Comparison of ENCODE assay signal across 11 mouse cellular contexts in the genomic region with DNA sequence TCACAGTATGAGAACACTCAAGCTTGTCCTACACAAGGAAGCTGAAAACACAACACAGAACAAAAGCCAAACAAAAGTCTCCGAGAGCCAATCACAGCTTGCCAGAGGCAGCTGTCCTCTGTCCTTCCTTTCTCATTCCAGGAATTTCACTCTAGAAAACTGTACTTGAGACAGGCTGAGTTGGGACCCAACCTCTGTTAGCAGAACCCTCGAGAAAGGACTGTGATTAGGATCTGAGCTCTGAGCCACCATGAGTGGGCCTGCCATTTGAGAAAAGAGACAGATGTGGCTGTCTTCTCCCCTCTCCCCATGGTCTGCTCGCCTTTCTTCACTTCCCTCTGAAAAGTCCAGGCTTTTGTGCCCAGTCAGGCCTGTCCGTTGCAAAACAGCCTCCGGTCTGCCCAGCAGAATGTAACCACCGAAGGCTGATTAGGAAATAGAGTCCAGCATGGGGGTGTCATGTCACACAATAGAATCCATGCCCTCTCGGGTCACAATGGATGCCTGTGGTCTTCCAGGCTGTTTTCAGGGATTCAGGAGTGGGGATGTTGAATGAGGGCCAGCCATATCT. TPM values are rescaled to one million over a fixed set of nuclear protein-coding genes. Genes with fewer than 3 reads are reported as not detected.
DNase-seq lines count a peak whose midpoint lies in the region; ATAC-seq and TF ChIP-seq lines count a peak whose summit lies in the region.
"Had no signal": no experiment of that assay in that cellular context is flagged by ENCODE, and none has a peak within 500 bp of the region (broad histone marks: within the 10 kb centered on the region; RNA-seq: fewer than 3 reads in every experiment).

No protein-coding gene starts in this region.

- H3K27me3 ChIP-seq in kidney, adult 2 months (replicated peaks; ENCODE audit: control insufficient read depth, insufficient read depth, low read length) = no peaks in the 10 kb centered on the region
- no peaks in the 10 kb centered on the region for H3K27me3 ChIP-seq in embryonic facial prominence, embryonic 11.5 days (ENCODE audit: control insufficient read depth, insufficient read depth, low read length)
- H3K27me3 ChIP-seq: limb, embryonic 12.5 days had no signal

- H3K27ac ChIP-seq in kidney, adult 2 months (ENCODE audit: insufficient read depth, low read depth, low read length) = peak overlapping the region; percentile 53
- H3K27ac ChIP-seq in embryonic facial prominence, embryonic 11.5 days (replicated peaks; ENCODE audit: low read depth, low read length) = no peak overlapping the region
- no peak overlapping the region for H3K27ac ChIP-seq in layer of hippocampus, adult 2 months
- H3K27ac ChIP-seq: limb, embryonic 12.5 days had no signal

- peak; percentile 57 for DNase-seq in kidney, adult 2 months
- DNase-seq in kidney, postnatal 25 days = no peak
- DNase-seq in adipocyte (ENCODE audit: low spot score) = peak; percentile 80
- DNase-seq in embryonic facial prominence, embryonic 11.5 days (ENCODE audit: low spot score) = no peak
- DNase-seq in lung, postnatal 10 days = peak; percentile 60
- DNase-seq in layer of hippocampus, adult 2 months (ENCODE audit: low spot score in 2 of 2) = no peak
- DNase-seq in layer of hippocampus, adult 18-20 months (ENCODE audit: low spot score in 2 of 2) = no peak
- DNase-seq: cerebellum, postnatal 14 days; right cerebral cortex, postnatal 14 days; thymus, postnatal 25 days had no signal

- H3K4me2 ChIP-seq in embryonic facial prominence, embryonic 11.5 days (ENCODE audit: low read depth, low read length) = no peak overlapping the region
- H3K4me2 ChIP-seq: limb, embryonic 12.5 days had no signal

- no peak overlapping the region for H3K4me3 ChIP-seq in kidney, adult 2 months (ENCODE audit: insufficient read depth, low read depth, low read length)
- no peak overlapping the region for H3K4me3 ChIP-seq in embryonic facial prominence, embryonic 11.5 days (ENCODE audit: low read depth, low read length)
- no peak overlapping the region for H3K4me3 ChIP-seq in layer of hippocampus, adult 2 months
- H3K4me3 ChIP-seq: limb, embryonic 12.5 days had no signal

- no peak for TF ChIP-seq CTCF in kidney, adult 2 months (conservative IDR thresholded peaks at IDR 0.05; ENCODE audit: insufficient read depth, insufficient read length, low read depth, low read length)
- no peak for TF ChIP-seq CTCF in layer of hippocampus, adult 2 months (conservative IDR thresholded peaks at IDR 0.05)

- peak overlapping the region; percentile 22; the same call in 1 of the 2 replicates for H3K9ac ChIP-seq in embryonic facial prominence, embryonic 11.5 days (replicated peaks; ENCODE audit: low read length)
- H3K9ac ChIP-seq: limb, embryonic 12.5 days had no signal

- H3K36me3 ChIP-seq in kidney, adult 2 months (ENCODE audit: control insufficient read depth, insufficient read depth, low read length) = no peaks in the 10 kb centered on the region
- no peaks in the 10 kb centered on the region for H3K36me3 ChIP-seq in embryonic facial prominence, embryonic 11.5 days (replicated peaks; ENCODE audit: control insufficient read depth, insufficient read depth, low read depth, low read length)
- H3K36me3 ChIP-seq: limb, embryonic 12.5 days had no signal

- H3K9me3 ChIP-seq in embryonic facial prominence, embryonic 11.5 days (replicated peaks; ENCODE audit: control insufficient read depth, low read length) = no peaks in the 10 kb centered on the region
- H3K9me3 ChIP-seq: limb, embryonic 12.5 days had no signal

- peaks cover 14% of the 10 kb centered on the region for H3K4me1 ChIP-seq in kidney, adult 2 months (ENCODE audit: control insufficient read depth, insufficient read depth, low read length)
- H3K4me1 ChIP-seq in embryonic facial prominence, embryonic 11.5 days (ENCODE audit: control insufficient read depth, insufficient read depth, low read length) = no peaks in the 10 kb centered on the region

- 22% methylated on average over 7 of the region's 7 CpGs for WGBS in kidney, adult 2 months
- WGBS in embryonic facial prominence, embryonic 11.5 days = 49% methylated on average over 7 of the region's 7 CpGs

- ATAC-seq in embryonic facial prominence, embryonic 11.5 days (replicated peaks; ENCODE audit: insufficient number of reproducible peaks, low FRiP score, low TSS enrichment, low read depth) = no peak

- TF ChIP-seq POLR2A in kidney, adult 2 months (IDR thresholded peaks at IDR 0.05; ENCODE audit: low read depth, low read length) = no peak

RNA-seq across cellular contexts. Expression of gene Shroom3, which starts 24.8 kb away (rescaled TPM):
- 18.6 and 22.8 TPM in 2 replicates for polyA plus RNA-seq in kidney, adult 2 months (2012; rRNA removed)
- 2.2 and 4.5 TPM in 2 replicates for polyA plus RNA-seq in embryonic facial prominence, embryonic 11.5 days (2014; fragmentation: Nextera tagmentation; extraction: Ambion mirVana)
- 1 to 10 TPM; 2.0 to 2.3 TPM for total RNA-seq in layer of hippocampus, adult 2 months (2021)
- total RNA-seq in layer of hippocampus, adult 18-20 months (2021) = 1 to 10 TPM; 2.3 to 2.5 TPM

RNA-seq across cellular contexts. Expression of gene Ccdc158, which starts 32.9 kb away (rescaled TPM):
- polyA plus RNA-seq in kidney, adult 2 months (2012; rRNA removed) = 0.28 and 0.31 TPM in 2 replicates
- polyA plus RNA-seq in embryonic facial prominence, embryonic 11.5 days (2014; fragmentation: Nextera tagmentation; extraction: Ambion mirVana) = 0.33 and 0.72 TPM in 2 replicates
- total RNA-seq in layer of hippocampus, adult 2 months (2021) = under 1 TPM; 0.42 to 0.82 TPM
- total RNA-seq in layer of hippocampus, adult 18-20 months (2021) = under 1 TPM; 0.46 to 0.92 TPM

Comparison
In these comparisons a context has a peak if more than half of its experiments do, and no peak if none do; other contexts are left out.
1. DNase-seq: peak in kidney, adult 2 months (single experiment), adipocyte (single experiment) and lung, postnatal 10 days (single experiment); none in kidney, postnatal 25 days (0 of 2), embryonic facial prominence, embryonic 11.5 days (single experiment), layer of hippocampus, adult 2 months (0 of 2) and layer of hippocampus, adult 18-20 months (0 of 2).